Mouse (Mus musculus): ENCODE data around the gene Olfr596.
"Not testable (repeated sequence)": the region's sequence is repeated elsewhere in the genome, so short reads cannot be mapped to it uniquely, and the experiment has no call there.

Gene Olfr596

GRCm38 (mm10) chr7:103305348-103305747, at the start of gene Olfr596:
Gene Olfr596 (plus strand): TSS chr7:103305648.
- not testable (repeated sequence) for DNase-seq (ENCODE audit: low spot score in 2 of 2)

DNA sequence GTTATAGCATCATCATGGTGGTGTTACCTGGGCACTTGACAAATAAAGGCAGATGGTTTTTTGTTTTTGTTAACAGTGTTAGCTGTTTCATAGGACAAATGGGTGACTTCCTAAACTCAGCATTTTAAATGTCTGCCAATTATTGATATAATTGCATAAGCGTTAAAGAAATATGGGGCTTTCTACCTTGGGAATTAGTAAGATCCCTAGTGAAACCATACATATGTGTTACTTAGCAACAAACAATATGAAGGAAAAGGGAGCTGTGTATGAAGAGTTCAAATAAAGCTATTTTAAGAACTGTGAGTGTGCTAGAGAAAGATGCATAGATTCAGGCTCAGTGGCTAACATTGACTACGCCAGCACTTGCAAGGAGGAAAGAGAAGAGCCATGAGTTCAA, 10.6 kb downstream of the Olfr596 start, which contains the start of gene Olfr597:
Gene Olfr597 (plus strand): TSS at position 301 of the 400 bp plus-strand sequence.
- not testable (repeated sequence) for DNase-seq (ENCODE audit: low spot score in 2 of 2)

DNA sequence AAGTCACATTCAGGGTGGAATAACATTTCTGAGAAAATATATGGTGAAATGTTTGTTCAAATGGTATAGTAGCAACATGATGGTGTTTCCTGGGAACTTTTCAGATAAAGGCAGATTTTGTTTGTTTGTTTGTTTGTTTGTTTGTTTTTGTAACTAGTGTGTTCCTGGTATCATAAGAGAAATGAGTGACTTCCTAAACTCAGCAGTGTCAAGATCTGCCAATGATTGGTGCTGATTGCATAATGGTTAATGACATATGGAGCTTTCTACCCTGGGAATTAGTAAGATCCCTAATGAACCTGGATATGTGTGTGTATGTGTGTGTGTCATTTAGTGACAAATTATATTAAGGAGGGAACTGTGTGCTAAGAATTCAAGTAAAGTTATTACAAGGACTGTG, 17.8 kb downstream of the Olfr596 start, which contains the start of gene Olfr598:
Gene Olfr598 (plus strand): TSS at position 301 of the 400 bp plus-strand sequence.
- DNase-seq (ENCODE audit: low spot score in 2 of 2) = no peak

DNA sequence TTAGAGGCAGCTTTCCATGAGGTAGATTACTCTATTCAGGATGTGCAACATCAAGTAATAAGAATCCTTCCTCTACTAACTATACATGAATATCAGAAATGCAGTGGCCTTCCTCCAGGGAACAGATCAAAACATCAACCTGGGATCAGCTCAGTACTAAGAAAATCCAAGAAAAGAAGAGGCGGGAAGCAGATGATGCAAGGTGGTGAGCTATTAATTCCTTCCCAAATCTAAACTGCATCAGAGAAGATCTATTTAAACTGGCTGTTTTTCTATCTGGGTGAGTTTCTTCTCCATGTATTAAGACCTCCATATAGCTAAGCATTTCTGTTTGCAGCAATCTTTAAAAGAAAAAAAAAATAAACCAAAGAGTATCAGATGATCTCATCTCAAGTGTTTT, 30.2 kb downstream of the Olfr596 start, which contains the start of gene Olfr599:
Gene Olfr599 (plus strand): TSS at position 301 of the 400 bp plus-strand sequence.
- DNase-seq (ENCODE audit: low spot score in 2 of 2) = no peak

DNA sequence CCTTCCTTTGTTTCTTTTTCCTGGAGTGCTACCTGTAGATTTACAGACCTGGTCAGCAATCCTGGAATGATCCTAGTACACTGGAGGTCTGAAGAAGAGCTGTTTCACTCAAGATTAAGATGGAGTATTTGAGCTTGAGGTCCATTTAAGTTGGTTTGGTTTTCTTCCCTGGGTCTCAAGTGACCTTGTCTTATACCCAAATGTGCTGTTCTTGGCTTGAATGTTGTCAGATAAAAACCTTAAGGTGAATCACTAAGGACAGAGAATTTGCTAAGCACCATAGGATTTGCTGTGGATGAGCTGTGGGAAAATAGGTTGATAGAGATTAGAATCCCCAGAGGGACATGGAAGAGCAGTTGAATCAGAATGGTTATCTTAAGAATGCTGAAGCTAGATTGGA, 44.1 kb downstream of the Olfr596 start, which contains the start of gene Olfr600:
Gene Olfr600 (minus strand): TSS at position 101 of the 400 bp plus-strand sequence.
- DNase-seq (ENCODE audit: low spot score in 2 of 2) = no peak

All from natural killer cell, adult 2 months (primary cell).